In genomic region chr13:39928573-39928972, GRCm38 (mm10) we compare ENCODE assay signal across 27 mouse cellular contexts.
"Had no signal": no experiment of that assay in that cellular context is flagged by ENCODE, and none has a peak within 500 bp of the region (broad histone marks: within the 10 kb centered on the region; RNA-seq: fewer than 3 reads in every experiment).

No protein-coding gene starts in this region.

- H3K4me3 ChIP-seq: heart, embryonic 10.5 days; heart, embryonic 12.5 days; hindbrain, embryonic 10.5 days; hindbrain, embryonic 12.5 days; intestine, embryonic 15.5 days; layer of hippocampus, adult 2 months; left cerebral cortex, adult 2 months; limb, embryonic 10.5 days; limb, embryonic 12.5 days; liver, embryonic 13.5 days; liver, embryonic 15.5 days had no signal

- H3K4me1 ChIP-seq: heart, embryonic 10.5 days; heart, embryonic 12.5 days; hindbrain, embryonic 10.5 days; hindbrain, embryonic 12.5 days; intestine, embryonic 15.5 days; limb, embryonic 10.5 days; limb, embryonic 12.5 days; liver, embryonic 13.5 days; liver, embryonic 15.5 days had no signal

- H3K9me3 ChIP-seq: heart, embryonic 10.5 days; heart, embryonic 12.5 days; hindbrain, embryonic 10.5 days; hindbrain, embryonic 12.5 days; intestine, embryonic 15.5 days; limb, embryonic 10.5 days; limb, embryonic 12.5 days; liver, embryonic 13.5 days; liver, embryonic 15.5 days had no signal

- H3K27ac ChIP-seq: heart, embryonic 10.5 days; hindbrain, embryonic 10.5 days; hindbrain, embryonic 12.5 days; hindbrain, embryonic 14.5 days; intestine, embryonic 15.5 days; layer of hippocampus, adult 2 months; left cerebral cortex, adult 2 months; limb, embryonic 10.5 days; limb, embryonic 12.5 days; liver, embryonic 13.5 days; liver, embryonic 15.5 days had no signal

- H3K27me3 ChIP-seq: heart, embryonic 12.5 days; hindbrain, embryonic 12.5 days; intestine, embryonic 15.5 days; limb, embryonic 12.5 days; liver, embryonic 13.5 days; liver, embryonic 15.5 days had no signal

- H3K4me2 ChIP-seq: heart, embryonic 12.5 days; hindbrain, embryonic 12.5 days; hindbrain, embryonic 14.5 days; intestine, embryonic 15.5 days; limb, embryonic 12.5 days; liver, embryonic 11.5 days; liver, embryonic 13.5 days; liver, embryonic 15.5 days had no signal

- ATAC-seq: hindbrain, embryonic 16.5 days; inflammation-experienced regulatory T-cells, adult 6 months; intestine, embryonic 15.5 days; intestine, postnatal 0 days had no signal

- H3K9ac ChIP-seq: heart, embryonic 12.5 days; hindbrain, embryonic 12.5 days; hindbrain, embryonic 14.5 days; intestine, embryonic 15.5 days; limb, embryonic 12.5 days; liver, embryonic 13.5 days; liver, embryonic 15.5 days had no signal

- DNase-seq: gastrocnemius, postnatal 10 days; gastrocnemius, postnatal 25 days; heart, adult 18-20 months; heart, postnatal 10 days; heart, postnatal 4 days; kidney, adult 18-20 months; kidney, adult 8-10 months; kidney, postnatal 10 days; kidney, postnatal 25 days; kidney, postnatal 4 days; liver; liver, embryonic 13.5 days had no signal

- H3K36me3 ChIP-seq: heart, embryonic 10.5 days; heart, embryonic 12.5 days; hindbrain, embryonic 10.5 days; hindbrain, embryonic 12.5 days; intestine, embryonic 15.5 days; limb, embryonic 10.5 days; limb, embryonic 12.5 days; liver, embryonic 13.5 days; liver, embryonic 15.5 days had no signal
